Mouse (Mus musculus): Measurements from ENCODE around the gene Gm4969. TPM values are rescaled to one million over a fixed set of nuclear protein-coding genes. Genes with fewer than 3 reads are reported as not detected.

The Gm4969 gene
- total RNA-seq, 2 experiments from 2014 or later, result 0.72 to 0.78 TPM

DNA sequence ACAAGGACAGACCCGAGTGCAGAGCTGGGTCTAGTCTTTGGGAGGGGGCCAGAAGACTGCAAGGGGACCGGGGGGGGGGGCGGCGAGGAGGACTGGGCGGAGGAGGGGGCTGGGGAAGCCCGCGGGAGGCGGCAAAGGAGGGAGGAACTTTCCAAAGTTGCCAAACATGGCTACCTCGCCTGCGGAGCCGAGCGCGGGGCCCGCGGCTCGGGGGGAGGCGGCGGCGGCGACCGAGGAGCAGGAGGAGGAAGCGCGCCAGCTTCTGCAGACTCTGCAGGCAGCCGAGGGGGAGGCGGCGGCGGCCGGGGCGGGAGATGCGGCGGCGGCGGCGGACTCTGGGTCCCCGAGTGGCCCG lies 23.7 kb downstream of the Gm4969 start, which contains the start of gene Six5:
Gene Six5, plus strand, starts transcription at position 124 of the 355 bp plus-strand sequence.
- no peak for DNase-seq (ENCODE audit: low spot score in 2 of 2)

DNA sequence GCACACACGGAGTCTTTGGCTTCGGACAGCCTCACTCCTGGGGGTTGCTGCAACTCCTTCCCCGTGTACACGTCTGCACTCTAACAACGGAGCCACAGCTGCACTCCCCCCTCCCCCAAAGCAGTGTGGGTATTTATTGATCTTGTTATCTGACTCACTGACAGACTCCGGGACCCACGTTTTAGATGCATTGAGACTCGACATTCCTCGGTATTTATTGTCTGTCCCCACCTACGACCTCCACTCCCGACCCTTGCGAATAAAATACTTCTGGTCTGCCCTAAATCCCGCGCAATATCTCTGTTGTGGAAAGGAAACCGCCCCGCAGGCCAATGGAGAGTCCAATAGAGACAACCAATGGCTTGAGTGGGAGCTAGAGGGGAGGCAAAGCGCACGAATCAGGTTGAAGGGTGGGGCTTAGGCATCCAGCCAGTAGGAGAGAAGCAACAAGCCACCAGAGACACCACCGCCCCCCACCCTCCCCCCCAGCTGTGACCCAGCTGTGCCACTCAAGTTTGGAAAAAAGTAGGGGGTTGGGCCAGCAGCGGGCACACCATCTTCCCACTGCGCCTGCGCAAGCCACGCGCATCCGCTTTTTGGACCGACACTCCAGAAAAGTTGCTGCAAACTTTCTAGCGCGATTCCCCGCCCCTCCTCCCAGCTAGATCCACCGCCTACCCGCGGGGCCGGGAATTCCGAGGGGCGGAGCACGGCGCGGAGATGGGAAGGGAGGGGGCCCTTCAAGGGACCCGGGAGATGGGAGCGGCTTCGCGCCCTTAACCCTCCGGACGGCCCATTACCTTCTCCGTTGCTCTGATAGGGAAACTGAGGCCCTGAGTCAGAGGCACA lies 24.4 kb downstream of the Gm4969 start:
- DNase-seq (ENCODE audit: low spot score in 2 of 2), result peak; percentile 79 to 88

DNA sequence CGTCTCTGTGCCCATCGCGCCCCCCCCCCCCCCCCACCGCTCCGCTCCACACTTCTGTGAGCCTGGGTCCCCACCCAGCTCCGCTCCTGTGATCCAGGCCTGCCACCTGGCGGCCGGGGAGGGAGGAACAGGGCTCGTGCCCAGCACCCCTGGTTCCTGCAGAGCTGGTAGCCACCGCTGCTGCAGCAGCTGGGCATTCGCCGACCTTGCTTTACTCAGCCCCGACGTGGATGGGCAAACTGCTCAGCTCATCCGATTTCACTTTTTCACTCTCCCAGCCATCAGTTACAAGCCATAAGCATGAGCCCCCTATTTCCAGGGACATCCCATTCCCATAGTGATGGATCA lies 25.0 kb downstream of the Gm4969 start:
- peak; percentile 73 to 76 for DNase-seq (ENCODE audit: low spot score in 2 of 2)

DNA sequence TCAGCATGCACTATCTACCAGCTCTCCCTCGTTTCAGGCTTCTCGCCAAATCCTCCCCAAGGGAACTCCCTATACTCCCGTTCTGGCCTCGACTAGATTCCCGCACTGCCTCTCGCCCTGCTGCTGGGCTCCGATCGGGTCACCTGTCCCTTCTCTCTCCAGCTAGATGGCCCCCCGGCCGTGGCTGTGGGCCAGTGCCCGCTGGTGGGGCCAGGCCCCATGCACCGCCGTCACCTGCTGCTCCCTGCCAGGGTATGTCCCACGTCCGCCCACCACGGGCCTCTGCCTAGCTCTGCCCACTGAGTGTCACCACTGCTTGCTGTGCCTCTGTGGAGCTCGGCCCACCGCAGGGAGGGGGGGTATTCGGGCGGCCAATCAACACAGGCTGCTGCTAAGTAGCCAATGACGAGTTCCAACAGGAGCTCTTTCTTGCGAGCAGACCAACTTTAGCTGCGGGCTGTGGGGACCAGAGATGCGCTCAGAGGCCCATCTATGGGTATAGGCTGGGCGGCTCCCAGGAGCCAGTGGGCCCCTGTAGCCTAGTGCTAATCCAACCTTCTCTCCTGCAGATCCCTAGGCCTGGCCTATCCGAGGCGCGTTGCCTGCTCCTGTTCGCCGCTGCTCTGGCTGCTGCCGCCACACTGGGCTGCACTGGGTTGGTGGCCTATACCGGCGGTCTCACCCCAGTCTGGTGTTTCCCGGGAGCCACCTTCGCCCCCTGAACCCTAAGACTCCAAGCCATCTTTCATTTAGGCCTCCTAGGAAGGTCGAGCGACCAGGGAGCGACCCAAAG lies 25.6 kb downstream of the Gm4969 start:
- DNase-seq (ENCODE audit: low spot score in 2 of 2), result peak; percentile 41 to 52

DNA sequence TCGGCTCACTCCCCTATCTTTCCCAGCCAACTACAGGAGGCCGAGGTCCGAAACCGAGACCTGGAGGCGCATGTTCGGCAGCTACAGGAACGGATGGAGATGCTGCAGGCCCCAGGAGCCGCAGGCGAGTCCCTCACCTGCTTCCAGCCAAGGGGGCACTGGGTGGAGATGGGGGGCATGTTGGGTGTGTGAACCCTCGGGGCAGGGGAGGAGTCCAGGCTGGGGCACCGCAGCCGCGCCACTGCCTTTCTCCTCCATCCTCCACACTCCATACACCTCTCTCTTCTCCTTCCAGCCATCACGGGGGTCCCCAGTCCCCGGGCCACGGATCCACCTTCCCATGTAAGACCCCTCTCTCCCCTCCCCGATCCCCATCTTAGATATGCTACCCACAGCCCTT lies 26.3 kb downstream of the Gm4969 start:
- no peak for DNase-seq (ENCODE audit: low spot score in 2 of 2)

DNA sequence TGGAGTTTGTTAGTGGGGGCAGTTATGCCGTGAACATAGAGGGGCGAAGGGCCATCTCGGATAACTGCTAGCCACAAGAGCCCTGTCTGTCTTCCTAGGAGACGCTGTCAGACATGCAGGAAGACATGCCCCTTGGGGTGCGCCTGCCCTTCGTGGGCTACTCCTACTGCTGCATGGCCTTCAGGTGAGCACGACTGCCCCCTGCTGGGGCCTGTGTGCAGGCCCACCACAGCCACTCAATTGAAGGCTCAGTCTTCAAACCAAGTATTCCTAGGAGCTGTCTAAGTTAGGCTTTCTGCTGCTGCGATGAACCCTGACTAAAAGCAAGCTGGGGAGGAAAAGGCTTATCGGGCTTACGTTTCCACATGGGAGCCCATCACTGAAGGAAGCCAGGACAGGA lies 29.4 kb downstream of the Gm4969 start:
- peak in 1 of 2 experiments; percentile 40 for DNase-seq (ENCODE audit: low spot score in 2 of 2)

DNA sequence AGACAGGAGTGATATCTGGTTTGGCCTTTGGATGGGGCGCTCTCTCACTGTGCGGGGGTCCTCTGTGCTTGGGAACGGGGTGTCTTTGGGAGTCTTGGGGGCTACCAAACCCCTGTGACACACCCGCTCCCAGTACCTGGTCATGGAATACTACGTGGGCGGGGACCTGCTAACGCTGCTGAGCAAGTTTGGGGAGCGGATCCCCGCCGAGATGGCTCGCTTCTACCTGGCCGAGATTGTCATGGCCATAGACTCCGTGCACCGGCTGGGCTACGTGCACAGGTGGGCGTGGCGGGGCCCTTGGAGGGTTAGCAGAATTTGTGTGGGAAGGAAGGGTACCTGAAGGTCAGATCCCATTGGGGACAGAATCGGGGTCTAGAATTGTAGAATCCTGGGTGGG lies 31.4 kb downstream of the Gm4969 start:
- DNase-seq (ENCODE audit: low spot score in 2 of 2), result no peak

DNA sequence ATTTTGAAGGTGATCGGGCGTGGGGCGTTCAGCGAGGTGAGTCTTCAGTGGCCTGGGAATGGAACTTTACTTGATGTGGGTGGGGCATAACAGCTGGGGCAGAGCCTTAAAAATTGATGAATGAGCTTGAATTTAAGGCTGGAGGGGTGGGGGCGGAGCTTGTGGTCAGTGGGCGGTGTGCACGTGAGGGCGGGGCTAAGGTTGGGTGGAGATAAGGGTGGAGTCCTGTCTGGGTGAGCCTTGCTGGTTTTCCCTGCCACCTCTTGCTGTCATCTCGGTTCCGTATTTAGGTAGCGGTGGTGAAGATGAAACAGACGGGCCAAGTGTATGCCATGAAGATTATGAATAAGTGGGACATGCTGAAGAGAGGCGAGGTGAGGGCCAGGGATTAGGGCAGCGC lies 32.1 kb downstream of the Gm4969 start:
- no peak for DNase-seq (ENCODE audit: low spot score in 2 of 2)

DNA sequence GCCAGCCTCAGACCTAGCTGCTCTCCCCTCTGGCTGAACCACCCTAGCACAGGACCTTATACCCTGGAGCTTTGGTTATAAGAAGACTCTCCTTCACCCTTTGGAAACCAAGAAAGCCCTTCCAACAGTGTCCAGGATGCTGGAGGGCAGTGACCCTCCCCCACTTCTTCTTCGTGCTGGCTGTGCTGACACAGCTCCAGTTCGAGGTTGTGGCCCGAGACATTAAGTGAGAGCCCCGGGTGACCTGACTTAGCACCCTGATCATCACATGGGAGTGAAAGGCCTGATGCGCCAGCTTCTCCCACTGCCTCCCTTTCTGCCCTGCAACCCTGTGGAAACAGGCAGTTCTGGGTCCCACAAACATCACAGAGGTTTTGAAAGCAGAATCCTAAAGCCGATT lies 32.7 kb downstream of the Gm4969 start:
- no peak for DNase-seq (ENCODE audit: low spot score in 2 of 2)

DNA sequence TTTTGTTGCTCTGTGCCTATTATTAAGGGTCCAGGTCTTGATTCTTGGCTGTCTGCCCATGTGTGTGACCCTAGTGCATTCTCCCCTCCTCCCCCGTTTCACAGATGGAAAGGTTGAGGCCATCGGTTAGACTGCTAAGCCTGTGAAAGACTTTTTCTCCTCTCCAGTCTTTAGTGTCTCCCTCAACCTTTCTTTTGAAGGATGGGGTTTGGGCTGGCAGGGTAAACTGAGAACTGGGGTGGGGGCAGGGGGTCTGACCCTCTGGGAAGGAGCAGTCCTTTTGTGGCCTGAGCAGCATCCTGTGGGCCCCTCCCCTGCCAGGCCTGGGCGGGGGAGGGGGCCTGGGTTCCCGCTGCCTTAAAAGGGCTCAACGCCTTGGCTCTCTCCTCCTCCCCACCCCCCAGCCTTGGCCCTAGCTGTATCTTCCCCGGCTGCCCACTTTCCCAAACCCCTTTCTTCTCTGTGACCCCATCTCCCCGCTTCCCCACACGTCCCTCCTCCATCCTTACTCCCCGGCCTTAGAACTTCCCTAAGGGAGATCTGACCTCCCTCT lies 33.2 kb downstream of the Gm4969 start:
- DNase-seq (ENCODE audit: low spot score in 2 of 2), result no peak

DNA sequence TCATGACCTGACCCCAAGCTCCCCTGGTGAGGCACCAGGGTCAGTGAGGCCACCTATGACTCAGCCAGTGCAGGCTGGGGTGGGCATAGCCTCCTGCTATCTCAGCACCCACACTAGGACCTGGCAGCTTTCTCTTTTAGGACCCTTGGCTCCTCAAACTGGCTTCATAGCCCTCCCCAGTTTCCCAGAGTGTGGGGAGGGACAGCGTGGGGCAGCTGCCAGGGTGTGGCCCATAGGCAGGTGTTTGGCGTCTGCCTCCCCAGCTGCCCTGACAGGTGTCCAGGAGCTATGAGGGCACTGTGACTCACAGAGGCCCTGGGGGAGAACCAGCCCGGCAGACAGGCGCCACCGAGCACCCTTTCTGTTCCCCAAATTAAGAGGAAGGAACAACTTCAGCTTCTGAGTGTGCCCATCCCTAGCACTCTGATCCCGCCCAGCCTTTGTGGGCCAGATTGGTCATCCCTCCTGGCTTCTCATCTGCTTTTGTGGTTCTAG lies 33.8 kb downstream of the Gm4969 start:
- DNase-seq (ENCODE audit: low spot score in 2 of 2), result no peak

DNA sequence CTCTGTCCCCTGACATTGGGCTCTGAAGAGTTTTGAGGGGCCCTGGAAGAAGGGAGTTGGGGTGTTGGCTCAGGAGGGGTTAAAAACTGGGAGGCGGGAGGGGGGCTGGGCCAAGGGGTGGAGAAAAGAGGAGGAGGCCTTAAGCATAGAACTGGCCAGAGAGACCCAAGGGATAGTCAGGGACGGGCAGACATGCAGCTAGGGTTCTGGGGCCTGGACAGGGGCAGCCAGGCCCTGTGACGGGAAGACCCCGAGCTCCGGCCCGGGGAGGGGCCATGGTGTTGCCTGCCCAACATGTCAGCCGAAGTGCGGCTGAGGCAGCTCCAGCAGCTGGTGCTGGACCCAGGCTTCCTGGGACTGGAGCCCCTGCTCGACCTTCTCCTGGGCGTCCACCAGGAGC lies 34.5 kb downstream of the Gm4969 start, which contains the start of gene Dmpk:
Gene Dmpk, plus strand, starts transcription at position 149 of the 400 bp plus-strand sequence.
- DNase-seq (ENCODE audit: low spot score in 2 of 2), result no peak

DNA sequence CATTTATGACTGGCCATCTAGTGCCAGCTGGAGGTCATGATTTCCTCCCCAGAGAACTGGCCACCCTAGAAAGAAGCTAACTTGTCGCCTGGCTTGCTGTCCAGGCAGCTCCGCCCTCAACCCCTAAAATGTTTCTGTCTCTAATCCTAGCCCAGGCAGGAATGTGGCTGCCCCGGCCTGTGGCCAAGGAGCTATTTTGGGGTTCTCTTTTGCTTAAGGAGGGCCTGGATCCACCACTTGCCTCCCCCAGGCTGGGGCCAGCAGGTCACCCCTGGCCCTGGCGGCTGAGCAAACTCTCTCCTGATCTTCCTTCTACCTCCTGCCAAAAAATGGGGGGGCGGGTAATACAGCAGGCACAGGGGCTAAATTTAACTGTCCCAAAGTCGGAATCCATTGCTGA lies 35.1 kb downstream of the Gm4969 start:
- DNase-seq (ENCODE audit: low spot score in 2 of 2), result no peak

DNA sequence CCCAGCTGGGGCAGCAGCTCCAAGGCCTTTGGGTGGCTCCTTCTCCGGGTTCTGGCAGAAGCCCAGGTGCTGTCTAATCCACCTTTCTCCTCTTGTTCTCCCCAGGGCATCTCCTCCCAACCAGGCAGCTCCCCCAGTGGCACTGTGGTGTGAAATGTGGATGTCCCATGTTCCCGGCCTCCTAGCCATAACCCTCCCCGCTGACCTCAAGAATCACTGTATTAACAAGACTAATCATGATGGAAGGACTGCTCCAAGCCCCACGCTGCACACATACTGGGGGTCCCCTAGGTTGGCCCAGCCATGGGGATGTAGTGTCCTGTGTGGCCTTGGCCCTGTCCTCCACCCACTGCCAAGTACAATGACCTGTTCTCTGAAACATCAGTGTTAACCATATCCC lies 36.0 kb downstream of the Gm4969 start:
- DNase-seq (ENCODE audit: low spot score in 2 of 2), result no peak

DNA sequence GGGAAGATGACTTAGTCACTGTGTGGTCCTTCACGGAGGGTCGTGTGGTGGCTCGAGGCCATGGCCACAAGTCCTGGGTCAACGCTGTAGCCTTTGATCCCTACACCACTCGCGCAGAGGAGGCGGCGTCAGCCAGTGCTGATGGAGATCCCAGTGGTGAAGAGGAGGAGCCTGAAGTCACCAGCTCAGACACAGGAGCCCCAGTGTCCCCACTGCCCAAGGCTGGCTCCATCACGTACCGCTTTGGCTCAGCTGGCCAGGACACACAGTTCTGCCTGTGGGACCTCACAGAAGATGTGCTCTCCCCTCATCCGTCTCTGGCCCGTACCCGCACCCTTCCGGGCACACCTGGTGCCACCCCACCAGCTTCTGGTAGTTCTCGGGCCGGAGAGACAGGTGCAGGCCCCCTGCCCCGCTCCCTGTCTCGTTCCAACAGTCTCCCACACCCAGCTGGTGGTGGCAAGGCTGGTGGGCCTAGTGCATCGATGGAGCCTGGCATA lies 37.7 kb downstream of the Gm4969 start:
- no peak for DNase-seq (ENCODE audit: low spot score in 2 of 2)

DNA sequence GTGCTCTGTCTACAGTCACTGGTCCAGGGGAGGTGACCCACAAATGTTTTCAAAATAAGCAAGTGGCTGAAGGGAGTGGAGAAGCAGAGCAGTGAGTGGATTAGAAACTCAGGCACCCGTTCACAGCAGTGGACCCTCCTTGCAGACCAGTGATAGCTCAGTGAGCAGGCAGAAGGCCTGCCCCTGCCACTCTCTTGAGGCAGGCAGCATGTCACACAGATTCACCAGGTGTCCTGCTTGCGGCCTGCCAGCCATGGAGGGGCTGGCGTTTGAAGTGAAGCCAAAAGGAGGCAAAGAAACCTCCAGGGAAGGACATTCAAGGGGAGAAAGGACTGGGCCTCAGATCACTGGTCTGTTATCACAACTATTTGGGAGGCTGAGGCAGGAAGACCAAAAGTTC lies 39.4 kb downstream of the Gm4969 start:
- DNase-seq (ENCODE audit: low spot score in 2 of 2), result no peak

DNA sequence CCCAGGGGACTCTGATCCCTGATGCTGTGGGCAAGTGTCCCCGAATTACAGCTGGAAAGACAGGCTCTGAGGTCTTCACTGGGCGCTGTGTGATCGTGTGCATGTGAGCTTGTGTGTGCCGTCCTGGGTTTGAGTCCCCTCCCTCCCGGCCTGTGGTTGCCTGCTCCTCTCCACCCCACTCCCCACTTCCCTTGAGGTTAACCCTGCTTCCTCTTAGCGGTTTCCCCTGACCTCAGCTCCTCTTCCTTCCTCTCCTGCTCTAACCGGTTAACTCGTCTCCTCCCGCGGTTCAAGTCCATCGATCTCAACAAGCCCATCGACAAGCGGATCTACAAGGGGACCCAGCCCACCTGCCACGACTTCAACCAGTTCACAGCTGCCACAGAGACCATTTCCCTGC lies 40.4 kb downstream of the Gm4969 start:
- no peak for DNase-seq (ENCODE audit: low spot score in 2 of 2)

DNA sequence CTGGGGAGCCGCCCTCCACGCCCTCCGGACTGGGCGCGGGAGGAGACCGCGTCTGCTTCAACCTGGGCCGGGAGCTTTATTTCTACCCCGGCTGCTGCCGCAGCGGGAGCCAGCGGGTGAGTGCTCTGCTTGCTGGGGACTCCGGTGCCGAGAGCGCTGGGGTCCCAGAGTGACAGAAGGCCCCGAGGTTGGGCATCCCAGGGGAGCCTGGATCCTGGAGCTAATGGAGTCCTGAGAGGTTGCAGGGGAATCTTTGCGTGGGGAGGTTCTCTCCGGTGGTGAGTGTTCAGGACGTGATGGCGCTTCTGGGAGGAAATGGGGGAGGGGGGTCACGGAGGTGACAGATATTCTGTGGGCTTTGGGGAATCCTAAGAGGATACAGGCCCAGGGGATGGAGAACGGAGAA lies 41.6 kb downstream of the Gm4969 start:
- DNase-seq (ENCODE audit: low spot score in 2 of 2), result no peak

DNA sequence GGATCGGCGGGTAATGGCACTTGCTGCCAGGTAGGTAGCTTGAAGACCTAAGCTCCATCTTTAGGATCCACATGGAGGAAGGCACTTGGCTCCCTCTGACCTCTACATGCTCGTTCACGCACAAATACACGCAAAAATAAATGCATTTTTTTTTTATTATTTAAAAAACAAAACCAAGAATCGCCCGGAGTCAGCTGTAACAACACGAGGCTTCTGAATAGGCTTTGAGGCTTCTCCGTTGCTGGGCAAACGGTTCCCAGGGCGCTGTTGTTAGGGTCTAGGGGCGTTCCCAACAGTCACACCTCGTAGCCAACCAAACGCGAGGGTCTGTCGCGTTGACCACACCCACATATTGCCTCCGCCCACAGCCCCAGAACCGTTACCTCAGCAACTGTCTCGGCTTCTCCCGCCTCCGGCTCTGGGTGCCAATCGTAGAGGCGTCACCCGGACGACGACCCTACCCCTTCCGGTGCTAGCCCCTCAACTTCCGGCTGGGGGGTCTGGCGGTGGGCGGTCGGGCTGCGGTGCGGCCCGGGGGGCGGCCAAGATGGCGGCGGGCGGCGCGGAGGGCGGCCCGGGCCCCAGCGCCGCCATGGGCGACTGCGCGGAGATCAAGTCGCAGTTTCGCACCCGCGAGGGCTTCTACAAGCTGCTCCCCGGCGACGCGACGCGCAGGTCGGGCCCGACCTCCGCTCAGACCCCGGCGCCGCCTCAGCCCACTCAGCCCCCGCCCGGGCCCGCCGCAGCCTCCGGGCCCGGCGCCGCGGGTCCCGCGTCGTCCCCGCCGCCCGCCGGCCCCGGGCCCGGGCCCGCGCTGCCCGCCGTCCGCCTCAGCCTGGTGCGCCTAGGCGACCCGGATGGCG lies 42.2 kb downstream of the Gm4969 start, which contains the start of gene Dmwd:
Gene Dmwd, plus strand, starts transcription at position 505 of the 863 bp plus-strand sequence.
- peak; percentile 93 to 99 for DNase-seq (ENCODE audit: low spot score in 2 of 2)

DNA sequence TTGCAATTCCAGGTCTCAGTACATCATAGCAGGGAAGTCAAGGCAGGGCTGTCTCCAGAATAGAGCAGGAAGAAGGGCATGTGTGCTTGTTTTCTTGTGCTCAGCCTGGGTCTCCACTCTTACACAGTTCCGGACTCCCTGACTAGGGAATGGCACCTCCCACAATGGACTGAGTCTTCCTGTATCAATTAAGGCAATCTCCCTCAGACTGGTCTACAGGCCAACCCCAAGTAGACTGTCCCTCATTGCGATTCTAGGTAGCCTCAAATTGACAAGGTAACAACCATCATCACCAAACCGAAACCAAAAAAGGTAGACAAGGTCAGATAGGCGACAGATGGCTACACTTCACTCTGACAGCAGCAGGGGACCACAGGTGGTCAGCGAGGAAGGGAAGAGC lies 42.9 kb downstream of the Gm4969 start:
- no peak for DNase-seq (ENCODE audit: low spot score in 2 of 2)

DNA sequence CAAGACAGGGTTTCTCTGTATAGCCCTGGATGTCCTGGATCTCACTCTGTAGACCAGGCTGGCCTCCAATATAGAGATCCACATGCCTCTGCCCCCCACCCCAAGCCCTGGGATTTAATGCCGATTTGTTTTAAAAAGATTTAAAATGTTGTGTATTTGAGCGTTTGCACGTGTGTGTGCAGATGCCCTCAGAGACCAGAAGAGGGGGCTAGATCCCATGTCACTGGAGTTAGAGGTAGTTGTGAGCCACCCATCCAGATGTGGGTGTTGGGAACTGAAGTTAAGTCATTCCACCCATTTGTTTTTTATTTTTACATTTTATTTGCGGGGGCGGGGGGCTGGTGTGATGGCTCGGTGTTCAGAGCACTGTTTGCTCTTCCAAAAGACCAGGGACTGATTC lies 43.7 kb downstream of the Gm4969 start:
- no peak for DNase-seq (ENCODE audit: low spot score in 2 of 2)
